Mouse (Mus musculus) C2C12 (cell line): ENCODE results near the gene Zkscan2.

Source experiments
- CTCF ChIP-seq: IDR thresholded peaks from one replicate; pipeline ENCODE4 v1.5.1; 2011; ENCODE audit not compliant: control insufficient read depth, insufficient read depth, insufficient read length
- MYOD1 ChIP-seq: IDR thresholded peaks from one replicate; pipeline ENCODE4 v1.6.1; 2011; ENCODE audit warnings: low read depth; ENCODE audit not compliant: control insufficient read depth, insufficient read length

- TF ChIP-seq CTCF (no peak), MYOD1 (no peak)
Measured at GRCm38 (mm10) chr7:123507946-123508345, 7.7 kb upstream of the Zkscan2 start.
